Mouse (Mus musculus) embryonic stem cell, embryonic (primary cell): Measurements from ENCODE around the gene Cnp.

Source experiments
- CTCF ChIA-PET, 4 experiments: fragments of 300-600 bp in 2 of 4; fragments of 350-600 bp in 2 of 4; sonication (Branson Sonifier 250); formaldehyde crosslinking; loops; one replicate each; lab custom pipeline; 2022; ENCODE audit warnings: inconsistent platforms in 2 of 4; lab: Charles Lee
- POLR2A ChIA-PET, 4 experiments: fragments of 300-600 bp in 2 of 4; fragments of 350-600 bp in 2 of 4; sonication (Branson Sonifier 250); formaldehyde crosslinking; loops; one replicate each; lab custom pipeline; 2022; ENCODE audit warnings: antibody characterized with exemption in 4 of 4, inconsistent platforms in 1 of 4; lab: Charles Lee

The Cnp gene

GRCm38 (mm10) chr11:100544832-100545745, 29.6 kb upstream of the Cnp start, which contains the start of gene Ttc25:
Gene Ttc25, plus strand, starts transcription at chr11:100545607.
- POLR2A ChIA-PET, result interaction anchor here (0.7 to 19.8 kb wide), 38 partner anchors 8 to 395 kb away, joined by 3 to 280 read pairs (median 4); partner anchors contain the start of genes Acly (in 4 of the 4), Jup (in 2 of the 4), Dnajc7 (in 1 of the 4) and Eif1 (in 1 of the 4)
- CTCF ChIA-PET, result interaction anchor here (0.5 to 1.7 kb wide), 7 partner anchors 10 to 1427 kb away, joined by 3 to 8 read pairs (median 4); partner anchors contain the start of gene Acly (in 2 of the 4)

DNA sequence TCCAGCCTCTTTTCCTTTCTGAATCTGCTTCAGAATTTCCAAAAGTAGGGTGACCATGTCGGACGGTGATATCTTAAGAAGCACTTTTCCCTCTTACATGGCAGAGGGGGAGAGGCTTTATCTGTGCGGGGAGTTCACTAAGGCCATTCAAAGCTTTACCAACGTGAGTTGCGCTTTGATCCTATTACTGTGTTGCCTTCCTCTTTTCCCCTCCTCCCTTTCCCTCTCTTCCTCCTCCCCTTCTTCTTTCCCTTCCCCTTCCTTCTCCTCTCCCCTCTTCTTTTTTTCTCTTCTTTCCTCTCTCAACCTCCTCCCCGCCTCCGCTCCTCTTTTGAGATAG, 29.0 kb upstream of the Cnp start:
- ChIA-PET POLR2A (interaction anchor here (0.7 to 19.8 kb wide), 15 partner anchors 8 to 225 kb away, joined by 3 to 280 read pairs (median 4); partner anchors contain the start of genes Acly (in 3 of the 4), Dnajc7 (in 1 of the 4) and Nkiras2 (in 1 of the 4)), CTCF (interaction anchor here in 2 of 4 experiments (0.5 to 1.4 kb wide), 2 partner anchors 149 to 1426 kb away, joined by 3 to 4 read pairs; no protein-coding TSS in a partner anchor)

- POLR2A ChIA-PET, result interaction anchor here in 3 of 4 experiments (0.7 to 19.8 kb wide), 8 partner anchors 9 to 452 kb away, joined by 3 to 280 read pairs (median 6); partner anchors contain the start of gene Acly (in 3 of the 3)
- CTCF ChIA-PET, result interaction anchor here in 1 of 4 experiments (0.6 kb wide), 1 partner anchor 379 kb away, joined by 3 read pairs; no protein-coding TSS in a partner anchor
Measured at GRCm38 (mm10) chr11:100546955-100547354, 27.7 kb upstream of the Cnp start.

DNA sequence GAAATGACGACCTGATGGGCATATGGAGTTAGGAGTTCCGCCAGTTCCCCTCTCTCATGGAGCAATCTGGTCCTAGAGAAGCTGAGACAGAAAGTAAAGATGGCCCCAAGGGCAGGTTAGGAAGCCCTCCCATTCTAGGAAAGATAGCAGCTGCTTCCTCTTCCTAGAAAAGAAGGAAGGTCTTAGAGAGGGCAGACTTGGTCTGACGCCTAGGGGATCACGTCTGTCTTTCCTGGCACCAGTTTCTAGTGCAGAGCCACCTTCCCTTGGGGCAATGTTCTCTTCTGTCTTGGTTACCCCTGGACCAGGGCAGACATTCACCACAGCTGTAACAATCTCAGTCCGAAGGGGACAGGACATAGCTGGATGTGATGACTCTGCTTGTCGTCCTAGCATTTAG, 26.6 kb upstream of the Cnp start:
- POLR2A ChIA-PET, result interaction anchor here (0.6 to 19.8 kb wide), 12 partner anchors 8 to 460 kb away, joined by 3 to 280 read pairs (median 4); partner anchors contain the start of gene Acly (in 3 of the 4)
- CTCF ChIA-PET, result interaction anchor here in 1 of 4 experiments (0.9 kb wide), 1 partner anchor 21 kb away, joined by 3 read pairs; no protein-coding TSS in a partner anchor

DNA sequence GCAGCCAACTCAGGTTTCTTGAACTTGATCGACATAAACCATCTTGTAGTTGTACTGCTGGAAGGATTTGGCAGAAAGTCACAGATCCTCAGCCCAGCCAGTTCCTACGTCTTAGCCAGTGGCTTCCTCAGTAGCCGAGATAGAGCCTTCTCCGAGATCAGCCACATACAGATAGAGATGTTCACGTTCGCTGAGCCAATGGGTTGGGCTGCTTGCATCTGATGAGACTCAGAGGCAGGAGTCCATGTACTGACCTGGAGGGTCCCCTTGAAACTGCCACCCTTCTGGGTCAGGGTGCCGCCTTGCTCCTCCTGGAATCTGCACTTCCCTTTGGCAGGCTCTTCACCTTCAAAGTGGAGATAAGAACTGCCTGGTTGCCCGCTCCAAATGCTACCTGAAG, 25.2 kb upstream of the Cnp start:
- ChIA-PET POLR2A (interaction anchor here in 2 of 4 experiments (1.9 to 19.8 kb wide), 2 partner anchors 15 to 25 kb away, joined by 9 to 280 read pairs; partner anchors contain the start of gene Acly (in 1 of the 2)), CTCF (no interaction called here)

DNA sequence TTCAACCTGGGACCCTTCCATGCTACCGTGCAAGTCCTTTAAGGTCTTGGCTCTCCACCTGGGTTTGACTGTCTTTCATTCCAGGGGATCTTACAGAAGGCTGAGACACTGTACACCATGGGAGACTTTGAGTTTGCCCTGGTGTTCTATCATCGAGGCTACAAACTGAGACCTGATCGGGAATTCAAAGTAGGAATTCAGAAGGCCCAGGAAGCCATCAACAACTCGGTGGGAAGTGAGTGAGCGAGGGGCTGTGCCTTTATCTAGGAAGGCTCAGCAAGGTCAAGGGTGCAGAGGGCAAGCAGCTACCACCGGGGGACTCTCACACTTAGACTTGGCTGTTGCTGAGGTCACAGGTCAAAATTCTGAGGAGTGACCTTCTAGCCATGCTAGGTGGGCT, 24.6 kb upstream of the Cnp start:
- ChIA-PET POLR2A (interaction anchor here (0.6 to 19.8 kb wide), 14 partner anchors 9 to 808 kb away, joined by 3 to 280 read pairs (median 3); partner anchors contain the start of genes Acly (in 3 of the 4) and Hspb9 (in 1 of the 4)), CTCF (interaction anchor here in 1 of 4 experiments (0.5 kb wide), 1 partner anchor 588 kb away, joined by 4 read pairs; no protein-coding TSS in a partner anchor)

- ChIA-PET POLR2A (interaction anchor here in 3 of 4 experiments (0.8 to 4.7 kb wide), 13 partner anchors 8 to 233 kb away, joined by 3 to 59 read pairs (median 4); partner anchors contain the start of genes Acly (in 1 of the 3), Eif1 (in 1 of the 3), Jup (in 1 of the 3) and Nkiras2 (in 1 of the 3)), CTCF (interaction anchor here in 1 of 4 experiments (0.5 to 1.3 kb wide), 2 partner anchors 13 to 67 kb away, joined by 3 to 5 read pairs; no protein-coding TSS in a partner anchor)
Measured at GRCm38 (mm10) chr11:100552842-100553241, 21.9 kb upstream of the Cnp start.

GRCm38 (mm10) chr11:100555583-100555982, 19.1 kb upstream of the Cnp start:
- CTCF ChIA-PET, result interaction anchor here (0.5 to 1.8 kb wide), 30 partner anchors 8 to 235 kb away, joined by 3 to 18 read pairs (median 4); partner anchors contain the start of genes Acly (in 3 of the 4), Dnajc7 (in 1 of the 4), Klhl10 (in 1 of the 4) and Nkiras2 (in 1 of the 4)
- POLR2A ChIA-PET, result interaction anchor here in 3 of 4 experiments (0.5 to 4.9 kb wide), 30 partner anchors 9 to 1717 kb away, joined by 3 to 59 read pairs (median 4); partner anchors contain the start of genes Acly (in 3 of the 3), Ttc25 (in 2 of the 3), Dnajc7 (in 1 of the 3) and Eif1 (in 1 of the 3)

DNA sequence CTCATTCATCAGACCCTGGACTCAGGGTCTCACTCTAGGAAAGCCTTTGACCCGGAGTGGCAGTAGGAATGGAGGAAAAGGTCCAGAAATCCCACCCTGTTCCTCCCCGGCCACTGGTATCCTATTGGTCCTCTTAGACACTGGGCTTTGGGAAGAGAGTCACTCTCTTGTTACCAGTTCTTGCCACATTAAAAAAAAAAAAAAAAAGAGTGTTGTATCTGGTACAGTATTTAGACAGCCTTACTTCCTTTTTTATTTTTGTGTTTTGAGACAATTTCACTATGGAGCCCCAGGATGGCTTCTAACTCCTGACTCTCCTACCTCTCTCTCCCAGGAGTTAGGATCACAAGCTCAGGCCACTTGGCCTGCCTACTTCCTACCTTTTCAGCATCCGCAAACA, 17.1 kb upstream of the Cnp start:
- POLR2A ChIA-PET, result interaction anchor here in 3 of 4 experiments (0.6 to 4.9 kb wide), 16 partner anchors 12 to 238 kb away, joined by 3 to 31 read pairs (median 6); partner anchors contain the start of genes Acly (in 2 of the 3), Eif1 (in 2 of the 3), Ttc25 (in 2 of the 3) and Klhl11 (in 1 of the 3)
- CTCF ChIA-PET, result interaction anchor here in 1 of 4 experiments (1.2 to 1.3 kb wide), 2 partner anchors 11 to 88 kb away, joined by 3 to 9 read pairs; no protein-coding TSS in a partner anchor

GRCm38 (mm10) chr11:100559476-100559875, 15.2 kb upstream of the Cnp start:
- POLR2A ChIA-PET, result interaction anchor here in 3 of 4 experiments (0.5 to 4.9 kb wide), 41 partner anchors 8 to 252 kb away, joined by 3 to 25 read pairs (median 4); partner anchors contain the start of genes Acly (in 3 of the 3), Ttc25 (in 3 of the 3), Klhl11 (in 2 of the 3) and Dnajc7 (in 1 of the 3)
- CTCF ChIA-PET, result interaction anchor here in 2 of 4 experiments (0.6 to 0.9 kb wide), 3 partner anchors 33 to 162 kb away, joined by 3 read pairs; partner anchors contain the start of gene Jup (in 1 of the 2)

DNA sequence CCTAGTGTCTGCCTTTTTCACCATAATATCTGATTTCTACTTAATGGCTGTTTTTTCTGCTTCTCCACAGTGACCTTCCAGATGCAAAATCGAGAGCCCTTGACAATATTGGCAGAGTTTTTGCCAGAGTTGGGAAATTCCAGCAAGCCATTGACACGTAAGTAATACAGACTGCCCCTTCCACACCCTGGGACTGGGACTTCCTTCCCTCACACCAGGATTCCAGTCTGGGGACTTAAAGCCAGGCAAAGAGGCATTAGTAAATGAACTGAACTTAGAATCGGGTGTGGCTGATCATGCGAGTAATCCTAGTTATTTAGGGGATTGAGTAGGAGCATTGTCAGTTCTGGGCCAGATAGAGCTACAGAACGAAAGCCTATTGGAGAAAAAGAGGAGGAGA, 13.0 kb upstream of the Cnp start:
- CTCF ChIA-PET, result no interaction called here
- POLR2A ChIA-PET, result interaction anchor here in 2 of 4 experiments (0.6 to 1.8 kb wide), 6 partner anchors 34 to 164 kb away, joined by 3 to 9 read pairs (median 3); partner anchors contain the start of genes Jup (in 2 of the 2), Acly (in 1 of the 2) and Nkiras2 (in 1 of the 2)

- CTCF ChIA-PET, result interaction anchor here in 2 of 4 experiments (0.5 to 1.0 kb wide), 5 partner anchors 9 to 1223 kb away, joined by 3 to 7 read pairs (median 4); no protein-coding TSS in a partner anchor
- POLR2A ChIA-PET, result interaction anchor here (0.6 to 2.3 kb wide), 23 partner anchors 9 to 245 kb away, joined by 3 to 14 read pairs (median 3); partner anchors contain the start of genes Acly (in 2 of the 4), Dnajc7 (in 1 of the 4), Eif1 (in 1 of the 4) and Hspb9 (in 1 of the 4)
Measured at GRCm38 (mm10) chr11:100564297-100564696, 10.4 kb upstream of the Cnp start.

DNA sequence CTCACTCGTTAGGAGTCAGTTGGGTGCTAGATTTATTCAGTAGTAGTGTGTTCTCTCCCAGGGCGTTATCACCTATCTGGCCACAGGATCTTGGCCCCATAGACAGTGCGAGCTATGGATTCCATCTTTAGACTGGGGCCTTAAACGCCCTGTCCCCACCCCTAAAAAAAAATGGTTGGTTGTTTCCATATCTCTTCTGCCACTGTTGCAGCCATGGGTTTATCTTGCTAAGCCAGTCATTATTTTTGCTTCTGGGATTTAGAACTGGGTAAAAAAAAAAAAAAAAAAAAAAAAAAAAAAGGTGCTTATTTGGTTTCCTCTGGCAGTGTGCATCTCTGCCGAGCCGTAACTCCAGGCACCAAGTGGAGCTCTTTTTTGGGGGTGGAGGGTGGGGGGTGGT, 10.0 kb upstream of the Cnp start:
- POLR2A ChIA-PET, result interaction anchor here (0.6 to 2.3 kb wide), 18 partner anchors 9 to 245 kb away, joined by 3 to 14 read pairs (median 4); partner anchors contain the start of genes Acly (in 1 of the 4) and Eif1 (in 1 of the 4)
- CTCF ChIA-PET, result interaction anchor here in 1 of 4 experiments (0.7 kb wide), 2 partner anchors 109 to 195 kb away, joined by 3 to 4 read pairs; no protein-coding TSS in a partner anchor

- POLR2A ChIA-PET, result interaction anchor here in 2 of 4 experiments (0.6 to 2.2 kb wide), 6 partner anchors 9 to 219 kb away, joined by 3 to 9 read pairs (median 4); partner anchors contain the start of genes Acly (in 1 of the 2) and Nkiras2 (in 1 of the 2)
- CTCF ChIA-PET, result interaction anchor here in 3 of 4 experiments (0.8 to 2.1 kb wide), 5 partner anchors 9 to 148 kb away, joined by 3 to 9 read pairs (median 4); no protein-coding TSS in a partner anchor
Measured at GRCm38 (mm10) chr11:100567229-100567628, 7.5 kb upstream of the Cnp start.

GRCm38 (mm10) chr11:100567815-100568245, 6.9 kb upstream of the Cnp start:
- ChIA-PET POLR2A (interaction anchor here in 3 of 4 experiments (0.6 to 1.6 kb wide), 12 partner anchors 8 to 175 kb away, joined by 3 to 6 read pairs (median 3); partner anchors contain the start of genes Acly (in 3 of the 3), Dhx58 (in 1 of the 3) and Klhl11 (in 1 of the 3)), CTCF (interaction anchor here (0.6 to 2.1 kb wide), 10 partner anchors 10 to 1016 kb away, joined by 3 to 9 read pairs (median 4); partner anchors contain the start of gene Acly (in 1 of the 4))

- ChIA-PET CTCF (interaction anchor here in 3 of 4 experiments (1.0 to 2.1 kb wide), 8 partner anchors 11 to 177 kb away, joined by 3 to 9 read pairs (median 4); partner anchors contain the start of gene Acly (in 1 of the 3)), POLR2A (interaction anchor here in 3 of 4 experiments (0.7 to 1.6 kb wide), 9 partner anchors 9 to 193 kb away, joined by 3 to 5 read pairs (median 3); partner anchors contain the start of genes Acly (in 3 of the 3), Dhx58 (in 1 of the 3) and Klhl11 (in 1 of the 3))
Measured at GRCm38 (mm10) chr11:100568692-100569091, 6.0 kb upstream of the Cnp start.
